Mouse (Mus musculus) left cerebral cortex, postnatal 4 days (tissue): ENCODE results near the gene Cd300a. TPM values are rescaled to one million over a fixed set of nuclear protein-coding genes. Genes with fewer than 3 reads are reported as not detected.

Source experiments
- DNase-seq: peaks from one replicate; pipeline ENCODE4 v3.0.0-alpha.2; 2022
- intact Hi-C: fragments of 180-260 bp; cut with DNase I; formaldehyde crosslinking; loops from one replicate; pipeline ENCODE4 v1.15.1; 2025
- total RNA-seq, 2 experiments: library from RNA; stranded (reverse); gene quantifications; 2 replicates each; pipeline ENCODE4 v1.2.3; 2021

Gene Cd300a
- total RNA-seq, 2 experiments from 2014 or later, result 0.44 to 0.54 TPM

DNA sequence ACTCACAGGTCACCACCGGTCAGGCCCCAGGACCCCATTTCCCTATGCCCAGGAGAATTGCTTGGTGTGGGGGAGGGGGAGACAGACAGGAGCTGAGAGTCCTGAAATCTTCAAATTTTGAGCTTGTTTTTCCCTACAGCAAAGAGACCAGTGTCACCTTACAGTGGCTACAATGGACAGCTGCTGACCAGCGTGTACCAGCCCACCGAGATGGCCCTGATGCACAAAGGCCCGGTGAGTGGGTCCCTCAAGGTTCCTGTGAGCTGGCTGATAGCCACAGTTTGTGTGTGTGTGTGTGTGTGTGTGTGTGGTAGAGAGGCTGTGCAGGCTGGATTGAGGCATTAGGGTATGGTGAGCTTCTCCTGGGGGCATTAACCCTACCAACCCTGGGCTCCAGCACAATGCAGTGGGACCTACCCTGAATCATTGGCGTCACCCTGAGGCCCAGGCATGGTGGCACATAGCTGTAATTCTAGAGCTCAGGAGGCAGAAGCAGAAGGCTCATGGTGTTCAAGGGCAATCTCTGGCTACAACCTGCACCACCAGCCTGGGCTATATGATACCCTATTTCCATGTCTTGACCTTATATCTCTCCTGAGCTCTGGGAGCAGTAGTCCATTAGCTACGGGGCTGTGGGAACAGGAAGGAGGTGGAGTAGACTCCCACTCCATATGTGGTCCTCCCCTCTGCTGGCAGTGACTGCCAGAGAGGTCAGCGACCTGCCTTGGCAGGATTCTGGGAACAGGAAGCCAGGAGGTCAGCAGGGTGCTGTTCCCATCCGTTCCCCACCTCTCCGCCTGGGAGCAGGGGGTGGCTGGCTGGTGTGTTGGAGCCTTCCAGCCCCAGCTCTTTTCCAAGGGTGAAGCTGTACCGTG, 23.1 kb upstream of the Cd300a start:
- intact Hi-C loops, result no loop called here
- DNase-seq, result no peak

DNA sequence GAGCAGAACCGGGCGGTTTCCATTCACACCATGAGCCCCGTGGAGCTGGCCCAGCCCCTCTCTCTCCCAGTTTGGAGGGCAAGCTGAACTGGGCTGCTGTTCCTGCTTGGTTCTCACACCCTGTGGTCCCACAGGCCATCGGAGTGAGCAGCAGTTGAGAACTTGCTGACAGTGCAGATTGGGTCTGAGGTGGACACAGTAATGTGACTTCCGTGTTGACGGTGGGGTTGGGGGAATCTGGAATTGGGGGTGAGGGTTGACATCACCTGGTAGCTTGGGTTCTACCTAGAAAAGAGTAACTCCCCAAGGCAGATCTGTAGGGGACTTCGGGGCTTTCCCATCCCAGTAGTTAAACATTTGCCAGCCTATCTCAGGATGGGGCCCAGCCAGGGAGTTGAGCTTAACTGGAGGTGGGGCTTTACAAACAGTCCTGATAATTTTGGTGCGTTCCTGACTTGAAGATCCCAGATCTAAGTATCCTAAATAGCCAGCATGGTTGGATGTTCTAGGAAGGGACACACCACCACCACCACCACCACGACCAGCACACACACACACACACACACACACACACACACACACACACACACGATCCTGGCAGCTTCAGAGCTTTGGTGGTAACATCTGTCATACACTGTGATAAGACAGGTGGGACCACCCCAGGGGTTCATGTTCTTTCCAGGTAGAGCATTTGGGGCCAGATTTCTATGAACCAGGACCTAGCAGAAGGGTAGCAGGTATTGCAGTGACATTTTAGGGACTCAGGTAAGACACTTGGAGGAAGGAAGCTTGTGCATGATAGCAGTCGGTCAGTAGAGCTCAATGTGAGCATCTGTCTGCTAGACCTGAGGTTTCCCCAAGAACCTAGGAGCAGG, 22.2 kb upstream of the Cd300a start:
- intact Hi-C loops, result no loop called here
- DNase-seq, result no peak

DNA sequence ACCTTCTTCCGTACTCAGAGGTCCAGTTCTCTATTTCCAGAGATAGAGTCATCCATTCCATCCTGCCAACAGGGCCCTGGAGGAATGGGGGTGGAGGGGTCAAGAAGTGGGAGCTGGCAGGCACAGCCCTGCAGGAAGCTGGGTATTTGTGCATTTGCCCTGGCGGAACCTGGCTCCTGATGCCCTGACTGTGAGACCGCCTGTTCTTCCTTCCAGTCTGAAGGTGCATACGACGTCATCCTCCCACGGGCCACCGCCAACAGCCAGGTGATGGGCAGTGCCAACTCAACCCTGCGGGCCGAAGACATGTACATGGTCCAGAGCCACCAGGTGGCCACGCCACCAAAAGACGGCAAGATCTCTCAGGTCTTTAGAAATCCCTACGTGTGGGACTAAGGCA, 21.6 kb upstream of the Cd300a start:
- intact Hi-C loops, result no loop called here

DNA sequence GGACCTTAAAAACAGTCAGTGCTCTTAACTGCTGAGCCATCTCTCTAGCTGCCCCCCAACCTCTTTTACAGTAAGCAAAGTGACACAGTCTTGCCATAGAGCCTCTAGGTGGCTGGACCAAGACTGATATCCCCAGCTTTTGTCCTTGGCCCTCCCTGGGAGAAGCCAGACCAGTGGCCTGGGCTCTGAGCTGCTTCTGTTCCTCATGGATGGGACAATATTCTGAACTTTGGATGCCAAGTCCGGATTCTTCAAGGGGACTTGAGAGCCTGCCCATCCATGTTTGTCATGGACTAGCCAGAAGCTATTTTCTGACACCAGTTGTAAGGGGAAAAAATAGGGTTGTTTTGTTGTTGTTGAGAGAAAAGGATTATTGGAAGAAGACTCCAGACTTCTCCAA, 20.1 kb upstream of the Cd300a start:
- intact Hi-C loops, result loop anchor here (10.0 kb wide), 2 partner anchors 55 to 125 kb away; no protein-coding TSS in a partner anchor
- no peak for DNase-seq

More for the DNA sequence above, 21.6 kb upstream of the Cd300a start:
- no peak for DNase-seq

DNA sequence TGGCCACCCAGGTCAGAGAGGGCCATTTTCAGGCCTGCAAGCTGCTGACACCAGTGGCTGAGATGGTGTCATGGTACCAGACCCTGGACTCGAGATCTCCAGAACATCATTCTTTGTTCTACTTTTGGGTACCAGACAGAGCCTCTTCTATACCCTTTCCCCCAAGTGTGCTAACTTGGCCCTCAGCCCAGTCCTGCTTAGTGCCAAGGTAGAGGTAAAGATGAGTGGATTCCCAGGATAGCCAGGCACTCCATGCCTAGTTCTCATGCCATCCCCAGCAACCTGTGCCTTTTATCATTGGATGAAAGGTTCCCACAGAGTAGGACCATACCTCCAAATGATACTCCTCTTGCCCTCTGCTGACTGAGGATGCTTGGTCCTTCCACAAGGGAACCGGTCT, 18.3 kb upstream of the Cd300a start:
- intact Hi-C loops, result loop anchor here (10.0 kb wide), 2 partner anchors 57 to 127 kb away; no protein-coding TSS in a partner anchor
- no peak for DNase-seq

DNA sequence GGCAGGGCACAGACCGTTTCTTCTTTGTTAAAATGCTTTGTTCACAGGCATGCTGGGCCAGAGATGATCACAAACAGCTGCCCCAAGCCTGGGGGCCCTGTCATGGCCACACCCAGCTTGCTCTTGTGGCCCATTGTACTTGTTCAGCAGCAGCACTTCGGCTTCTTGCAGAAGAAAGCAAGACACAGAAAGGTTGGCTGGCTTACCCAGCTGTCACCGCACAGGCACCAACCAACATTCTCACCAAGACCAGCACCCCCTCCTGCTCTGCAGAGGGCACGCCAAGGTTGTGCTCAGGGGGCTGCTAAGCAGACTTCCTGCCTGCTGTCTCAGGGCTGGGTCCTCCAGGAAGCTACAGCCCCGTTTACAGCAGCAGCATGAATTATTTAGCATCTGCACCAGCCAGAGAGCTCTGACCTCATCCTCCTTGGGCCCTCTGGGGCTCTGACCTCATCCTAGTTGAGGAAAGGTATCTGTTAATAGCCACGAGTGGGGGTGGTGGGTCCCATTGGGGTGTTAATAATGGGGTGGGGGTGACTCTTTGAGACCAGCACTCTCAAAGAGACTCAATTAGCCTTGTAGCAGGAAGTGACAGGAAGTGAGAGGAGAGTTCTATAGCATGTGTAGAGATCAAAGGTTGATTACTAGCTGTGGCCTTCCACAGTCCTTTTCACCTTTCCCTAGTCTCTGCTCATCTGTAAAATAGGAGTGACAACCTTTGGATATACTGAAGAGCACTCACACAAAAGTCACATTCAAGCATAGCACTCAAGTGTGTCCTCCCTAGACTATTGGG, 16.6 kb upstream of the Cd300a start:
- DNase-seq, result no peak
- intact Hi-C loops, result loop anchor here (10.0 kb wide), 2 partner anchors 58 to 128 kb away; no protein-coding TSS in a partner anchor

DNA sequence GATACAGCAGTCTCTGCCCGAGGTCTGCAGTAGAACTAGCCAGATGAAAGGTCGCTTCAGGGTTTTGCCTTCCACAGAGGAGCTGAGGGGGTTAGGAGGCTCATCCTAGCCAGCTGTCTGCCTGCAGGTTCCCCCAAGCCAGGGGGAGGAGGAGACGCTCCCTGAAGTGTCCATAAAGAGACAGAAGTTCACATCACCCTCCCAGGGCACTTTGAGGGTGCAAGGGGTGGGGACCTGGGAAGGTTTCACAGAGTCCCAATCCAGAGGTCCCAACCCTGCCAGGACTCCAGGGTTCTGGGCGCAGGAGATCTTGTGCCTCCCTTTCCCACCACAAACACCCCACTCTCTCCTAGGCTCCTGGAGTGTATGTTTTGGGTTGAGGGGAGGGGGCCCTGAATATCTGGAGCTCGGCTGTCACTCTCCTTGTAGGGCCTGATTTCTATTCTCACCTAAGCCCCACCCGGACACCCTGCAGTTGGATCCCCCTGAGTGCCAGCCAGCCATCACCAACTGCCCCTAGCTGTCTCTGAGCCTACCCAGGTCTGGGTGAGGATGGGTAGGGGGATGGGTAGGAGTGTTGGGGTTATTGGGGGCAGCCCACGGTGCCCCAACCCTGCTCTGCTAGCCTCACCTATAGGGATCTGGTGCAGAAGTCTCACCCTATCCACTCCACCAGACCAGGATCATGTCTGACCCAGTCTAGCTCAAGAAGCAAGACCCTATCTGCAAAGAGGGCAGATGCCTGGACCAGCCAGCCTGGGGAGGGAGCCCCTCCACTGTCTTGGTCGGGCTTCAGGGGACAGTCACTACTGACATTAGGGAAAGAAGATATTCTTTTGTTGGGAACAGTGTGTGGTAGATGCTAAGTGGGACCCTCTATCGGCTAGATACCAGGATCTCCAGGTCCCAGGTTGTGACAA, 15.4 kb upstream of the Cd300a start:
- intact Hi-C loops, result loop anchor here (10.0 kb wide), 2 partner anchors 60 to 130 kb away; no protein-coding TSS in a partner anchor

DNA sequence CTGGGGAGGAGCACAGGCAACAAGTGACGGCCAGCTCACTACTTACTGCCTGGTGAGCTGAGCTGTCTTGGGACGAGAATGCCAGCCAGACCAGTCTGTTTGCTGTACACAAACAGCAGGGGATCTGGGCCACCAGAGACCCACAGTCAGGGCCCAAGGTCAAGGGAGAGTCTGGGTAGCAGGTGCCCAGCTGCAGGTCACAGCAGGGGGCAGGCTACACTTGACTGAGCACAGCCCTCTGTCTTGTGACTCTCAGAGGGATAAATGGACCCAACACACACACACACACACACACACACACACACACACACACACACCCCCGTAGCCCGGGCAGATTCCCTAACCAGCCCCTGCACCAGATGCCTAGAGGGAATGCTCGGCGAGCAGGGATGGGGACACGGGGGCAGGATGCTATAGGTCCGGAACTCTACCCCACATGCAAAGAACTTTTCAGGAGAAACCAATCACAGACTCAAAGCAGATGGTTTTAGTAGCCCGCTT, 14.5 kb upstream of the Cd300a start:
- peak; percentile 16 for DNase-seq
- intact Hi-C loops, result loop anchor here (10.0 kb wide), 2 partner anchors 61 to 131 kb away; no protein-coding TSS in a partner anchor

More for the DNA sequence above, 15.4 kb upstream of the Cd300a start:
- DNase-seq, result no peak

DNA sequence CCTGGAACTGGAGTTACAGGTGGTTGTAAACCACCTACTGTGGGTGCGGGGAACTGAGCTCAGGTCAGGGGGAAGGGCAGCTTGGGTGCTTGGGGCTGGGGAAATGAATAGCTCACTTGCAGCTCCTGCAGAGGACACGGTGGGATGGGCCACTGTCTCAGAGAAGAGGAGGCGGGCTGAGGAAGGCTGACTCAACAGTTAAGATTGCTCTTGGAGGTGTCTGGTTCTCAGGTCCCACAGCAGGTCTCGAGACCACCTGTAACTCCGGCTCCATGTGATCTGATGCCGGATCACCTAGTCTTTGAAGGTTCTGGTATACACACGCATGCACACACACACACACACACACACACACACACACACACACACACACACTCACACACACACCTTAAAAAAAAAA, 13.7 kb upstream of the Cd300a start:
- DNase-seq, result no peak
- intact Hi-C loops, result loop anchor here (10.0 kb wide), 2 partner anchors 61 to 131 kb away; no protein-coding TSS in a partner anchor

DNA sequence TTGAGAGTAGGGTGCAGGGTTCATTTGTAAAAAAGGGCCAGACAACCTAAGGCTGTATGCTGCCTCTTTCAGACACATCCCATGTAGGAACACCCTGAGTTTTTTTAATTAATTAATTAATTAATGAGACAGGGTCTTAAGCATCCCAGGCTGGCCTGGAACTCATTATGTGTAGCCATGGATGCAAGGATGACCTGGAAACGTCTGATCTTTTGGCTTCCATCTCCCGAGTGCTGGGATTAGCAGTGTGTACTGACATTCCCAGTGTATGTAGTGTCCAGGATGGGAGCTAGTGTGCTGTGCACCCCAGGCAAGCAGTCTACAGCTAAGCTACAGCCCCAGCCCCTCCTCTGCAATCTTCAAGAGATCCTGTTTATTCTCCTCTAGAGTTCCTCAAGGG, 13.2 kb upstream of the Cd300a start:
- no peak for DNase-seq
- intact Hi-C loops, result loop anchor here (10.0 kb wide), 2 partner anchors 62 to 132 kb away; no protein-coding TSS in a partner anchor

DNA sequence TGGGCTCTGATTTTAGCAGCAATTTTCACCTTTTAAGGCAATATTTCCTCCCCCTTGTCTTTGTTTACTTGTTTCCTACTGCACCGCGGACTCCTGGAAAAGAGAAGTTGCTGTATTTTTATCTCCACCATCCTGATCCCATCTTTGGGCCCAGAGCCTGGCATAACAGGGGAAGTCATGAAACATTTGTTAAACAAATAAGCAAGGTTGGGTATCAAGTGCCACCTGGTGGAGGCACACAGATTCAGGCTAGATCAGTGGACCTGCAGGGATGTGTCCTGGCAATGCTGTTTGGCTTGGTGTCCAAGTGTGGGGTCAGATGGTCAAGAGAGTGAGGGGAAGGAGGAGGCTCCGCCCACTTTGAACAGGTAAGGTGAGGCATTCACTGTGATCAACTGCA, 12.7 kb upstream of the Cd300a start:
- intact Hi-C loops, result loop anchor here (10.0 kb wide), 2 partner anchors 62 to 132 kb away; no protein-coding TSS in a partner anchor
- DNase-seq, result peak; percentile 73

DNA sequence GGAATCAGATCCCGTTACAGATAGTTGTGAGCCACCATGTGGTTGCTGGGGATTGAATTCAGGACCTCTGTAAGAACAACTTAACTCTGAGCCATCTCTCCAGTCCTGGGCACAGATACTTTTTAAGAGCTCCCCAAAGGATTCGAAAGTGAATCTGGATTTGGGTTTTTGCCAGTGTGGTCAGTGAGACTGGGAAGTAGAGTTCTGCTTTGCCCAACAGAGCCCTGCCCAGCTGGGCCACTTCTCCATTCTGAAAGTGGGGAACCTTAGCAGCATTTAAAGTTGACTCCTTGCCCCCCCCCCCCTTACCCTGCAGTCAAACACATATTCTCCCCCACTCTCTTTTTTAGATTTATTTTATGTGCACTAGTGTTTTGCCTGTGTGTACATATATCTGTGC, 10.2 kb upstream of the Cd300a start:
- DNase-seq, result no peak
- intact Hi-C loops, result loop anchor here (10.0 kb wide), 2 partner anchors 65 to 135 kb away; no protein-coding TSS in a partner anchor

DNA sequence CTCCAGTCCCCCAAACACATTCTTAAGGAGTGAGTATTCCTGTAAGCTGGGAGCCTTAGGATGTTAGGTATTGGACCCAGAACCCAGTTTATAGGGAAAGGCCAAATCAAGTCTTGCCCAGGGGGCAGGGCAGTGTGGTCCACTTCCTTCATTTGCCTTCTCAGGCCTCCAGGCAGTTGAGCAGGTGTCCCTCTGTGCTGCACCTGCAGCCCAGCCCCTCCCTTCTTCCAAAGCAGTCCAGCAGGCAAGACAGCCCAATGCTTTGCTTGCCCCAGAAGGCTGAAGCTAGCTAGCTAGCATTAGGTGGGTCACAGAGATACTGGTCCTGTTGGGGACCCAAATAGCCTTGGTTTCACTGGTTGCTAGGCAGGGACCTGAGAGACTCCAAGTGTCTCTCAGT, 9.7 kb upstream of the Cd300a start:
- no peak for DNase-seq
- intact Hi-C loops, result no loop called here

DNA sequence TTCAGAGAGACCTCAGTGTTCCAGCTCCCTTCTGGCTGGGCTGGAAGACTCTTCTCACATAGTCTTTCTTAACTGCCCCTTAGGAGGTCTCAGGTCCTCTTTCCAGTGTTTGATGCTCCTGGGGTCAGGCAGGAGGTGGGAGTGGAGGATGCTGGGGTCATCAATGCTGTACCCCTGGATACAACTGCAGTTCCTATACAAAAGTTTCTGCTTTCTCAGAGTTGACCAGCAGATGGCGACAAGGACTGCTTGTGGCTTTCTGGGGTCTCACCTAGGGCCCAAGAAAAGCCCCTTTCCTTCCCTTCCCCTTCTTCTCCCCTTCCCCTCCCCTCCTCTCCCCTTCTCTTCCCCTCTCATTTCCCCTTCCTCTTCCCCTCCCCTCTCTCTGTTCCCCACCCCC, 9.3 kb upstream of the Cd300a start:
- intact Hi-C loops, result no loop called here
- DNase-seq, result peak; percentile 49

DNA sequence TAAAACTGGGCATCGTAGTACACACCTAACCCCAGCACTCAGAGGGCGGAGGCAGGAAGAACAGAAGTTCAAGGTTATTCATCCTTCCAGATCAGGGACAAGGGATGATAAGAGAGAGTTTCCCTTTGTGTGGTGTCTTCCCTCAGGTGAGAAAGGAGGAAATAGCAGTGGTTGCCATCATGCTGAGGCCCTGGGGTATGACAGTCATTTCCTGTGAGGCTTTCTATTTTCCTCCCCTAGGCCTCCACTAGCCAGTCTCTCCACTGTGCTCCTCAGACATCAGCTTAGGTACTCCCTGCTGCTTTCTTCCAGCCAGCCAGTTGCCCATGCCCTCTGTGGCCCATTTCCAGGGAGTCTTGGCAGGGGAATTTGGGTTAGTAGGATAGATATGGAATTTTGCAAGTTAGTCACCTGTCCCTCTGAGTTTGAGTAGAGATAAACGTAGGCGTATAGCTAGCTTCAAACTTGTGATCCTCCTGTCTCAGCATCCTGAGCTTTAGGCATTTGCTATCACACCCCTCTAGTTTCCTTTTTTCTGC, 6.5 kb upstream of the Cd300a start:
- intact Hi-C loops, result no loop called here
- DNase-seq, result no peak

DNA sequence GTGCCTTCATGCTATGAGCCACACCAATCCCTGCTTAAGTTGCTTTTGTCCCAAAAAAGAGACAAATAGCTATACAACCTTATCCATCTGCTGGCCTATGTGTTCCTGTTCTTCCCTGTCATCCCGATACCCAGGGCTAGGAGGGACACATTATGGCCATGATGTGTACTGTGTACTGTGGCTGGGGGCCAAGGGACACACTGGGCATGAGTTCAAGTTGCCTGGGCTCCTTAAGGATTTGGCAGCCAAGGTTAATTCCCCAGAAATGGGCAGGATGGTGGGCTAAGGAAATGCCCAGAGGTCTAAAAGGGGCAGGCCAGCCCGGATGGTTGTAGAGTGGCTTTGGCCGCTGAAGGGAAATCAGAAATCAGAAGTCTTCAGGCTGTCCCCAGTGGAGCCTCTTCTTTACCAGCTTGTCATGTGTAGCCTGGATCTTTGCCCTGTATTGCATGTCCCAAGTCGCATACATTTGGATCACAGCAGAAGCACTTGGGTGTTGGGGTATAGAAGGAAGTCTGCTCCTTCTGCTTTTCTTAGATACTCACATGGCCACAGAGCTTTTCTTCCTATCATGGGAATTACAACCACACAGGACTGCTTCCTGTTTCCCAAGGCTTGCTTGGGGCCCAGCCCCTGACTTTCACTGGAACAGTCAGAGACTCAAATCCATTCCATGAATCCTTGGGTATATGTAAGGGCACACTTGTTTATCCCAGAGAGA, 5.3 kb upstream of the Cd300a start:
- DNase-seq, result peak; percentile 74
- intact Hi-C loops, result no loop called here

DNA sequence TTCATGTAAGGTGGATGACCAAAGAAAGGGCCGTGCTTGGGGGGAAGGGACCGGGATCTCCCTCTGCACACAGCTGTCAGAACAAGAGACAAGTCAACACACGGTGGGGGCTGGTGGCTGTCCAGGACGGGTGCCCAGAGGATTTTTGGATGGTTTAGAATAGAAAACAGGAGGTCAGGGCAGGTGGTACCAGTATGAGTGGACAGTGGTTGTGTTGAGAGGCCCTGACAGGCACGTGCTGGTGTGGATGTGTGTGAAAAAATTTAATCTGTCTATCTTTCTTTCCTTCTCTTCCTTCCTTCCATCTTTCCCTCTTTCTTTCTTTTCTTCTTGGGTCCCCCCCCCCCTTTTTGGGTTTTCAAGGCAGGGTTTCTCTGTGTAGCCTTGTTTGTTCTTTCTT, 701 bp downstream of the Cd300a start:
- no peak for DNase-seq
- intact Hi-C loops, result no loop called here

DNA sequence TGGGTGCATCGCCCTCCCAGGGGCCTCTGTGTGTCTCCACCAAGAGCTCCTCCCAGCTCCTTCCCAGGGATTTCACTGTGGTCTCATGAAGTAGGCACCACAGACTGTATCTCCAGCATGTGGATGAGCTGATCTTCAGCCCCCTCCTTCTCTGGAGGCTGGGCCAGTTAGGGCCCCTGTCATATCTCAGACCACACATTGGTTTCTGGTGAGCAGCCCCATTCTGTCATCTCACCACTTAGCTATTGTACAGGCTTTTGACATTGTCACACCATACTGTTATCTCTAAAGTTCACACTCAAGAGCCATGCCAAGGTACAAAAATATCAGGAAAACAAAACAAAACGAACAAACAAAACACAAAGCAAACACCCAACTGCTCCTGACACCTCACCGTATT, 6.2 kb downstream of the Cd300a start:
- no peak for DNase-seq
- intact Hi-C loops, result no loop called here
